Mouse (Mus musculus) heart, adult 2 months (tissue): ENCODE data around the gene Bend4. TPM values are rescaled to one million over a fixed set of nuclear protein-coding genes. Genes with fewer than 3 reads are reported as not detected.

ENCODE experiments used
- DNase-seq, 2 experiments: peaks; one replicate each; pipeline ENCODE4 v3.0.0; 2021
- H3K27ac ChIP-seq: fragments of 200-600 bp; 2 replicates; pipeline ENCODE4 v1.8.1; 2022
- H3K27me3 ChIP-seq: fragments of 200-500 bp; 2 replicates; pipeline ENCODE4 v1.6.1; 2012; ENCODE audit warnings: mild to moderate bottlenecking, low read length, inconsistent platforms, mixed read lengths; ENCODE audit not compliant: control insufficient read depth, insufficient read depth
- H3K36me3 ChIP-seq: fragments of 200-500 bp; 2 replicates; pipeline ENCODE4 v1.6.1; 2012; ENCODE audit warnings: low read length, inconsistent platforms; ENCODE audit not compliant: control insufficient read depth, insufficient read depth
- H3K4me1 ChIP-seq: fragments of 200-500 bp; 2 replicates; pipeline ENCODE4 v1.6.1; 2011; ENCODE audit warnings: low read length; ENCODE audit not compliant: control insufficient read depth, insufficient read depth
- H3K4me3 ChIP-seq: fragments of 200-600 bp; 2 replicates; pipeline ENCODE4 v1.8.1; 2022
- H3K79me2 ChIP-seq: fragments of 200-500 bp; replicated peaks from 2 replicates; pipeline ENCODE4 v1.6.1; 2012; ENCODE audit warnings: mild to moderate bottlenecking, inconsistent platforms, low read length, moderate library complexity, mixed read lengths; ENCODE audit not compliant: control insufficient read depth, insufficient read depth
- H3K9ac ChIP-seq: fragments of 200-500 bp; 2 replicates; pipeline ENCODE4 v1.6.1; 2012; ENCODE audit warnings: low read depth, mild to moderate bottlenecking, control low read depth, inconsistent platforms, low read length, mixed read lengths
- CTCF ChIP-seq: fragments of 200-600 bp; IDR thresholded peaks from 2 replicates; pipeline ENCODE4 v1.8.1; 2022; ENCODE audit warnings: antibody characterized with exemption, mild to moderate bottlenecking, moderate library complexity
- EP300 ChIP-seq: fragments of 200-500 bp; IDR thresholded peaks from 2 replicates; pipeline ENCODE4 v1.6.1; 2011; ENCODE audit warnings: low read depth, low read length, control low read depth; ENCODE audit not compliant: insufficient read depth
- POLR2A ChIP-seq: fragments of 200-500 bp; IDR thresholded peaks from 2 replicates; pipeline ENCODE4 v1.6.1; 2011; ENCODE audit warnings: mild to moderate bottlenecking, low read depth, low read length, control low read depth; ENCODE audit not compliant: insufficient read depth
- WGBS: fragments of 180-500 bp; shearing (Covaris S2); methylation state at CpG from one replicate; pipeline ENCODE4 v1.1.7; 2018; 5-methylcytosine and 5-hydroxymethylcytosine counted together
- intact Hi-C: fragments of 180-260 bp; cut with DNase I; formaldehyde crosslinking; loops from one replicate; pipeline ENCODE4 v1.15.1; 2025
- long read RNA-seq: library from polyadenylated mRNA; stranded (forward); transcript quantifications from one replicate; pipeline ENCODE4 v2.0.0, GENCODE M21; 2021
- polyA plus RNA-seq: library from polyadenylated mRNA; depleted of rRNA; stranded (reverse); fragments of >200 nt; gene quantifications from 2 replicates; pipeline ENCODE4 v1.2.3, GENCODE M21; 2012; rRNA removed
- total RNA-seq, 2 experiments: library from RNA; stranded (reverse); gene quantifications; 2 replicates each; pipeline ENCODE4 v1.2.3; 2021

Gene Bend4
- total RNA-seq (1 to 10 TPM; 2.4 TPM), polyA plus RNA-seq (0.88 and 1.00 TPM in 2 replicates)
- long read RNA-seq, partial matches to known transcripts: 0 of 1 reads
- long read RNA-seq, other reads (novel, unspliced or antisense): 1 of 1 reads

DNA sequence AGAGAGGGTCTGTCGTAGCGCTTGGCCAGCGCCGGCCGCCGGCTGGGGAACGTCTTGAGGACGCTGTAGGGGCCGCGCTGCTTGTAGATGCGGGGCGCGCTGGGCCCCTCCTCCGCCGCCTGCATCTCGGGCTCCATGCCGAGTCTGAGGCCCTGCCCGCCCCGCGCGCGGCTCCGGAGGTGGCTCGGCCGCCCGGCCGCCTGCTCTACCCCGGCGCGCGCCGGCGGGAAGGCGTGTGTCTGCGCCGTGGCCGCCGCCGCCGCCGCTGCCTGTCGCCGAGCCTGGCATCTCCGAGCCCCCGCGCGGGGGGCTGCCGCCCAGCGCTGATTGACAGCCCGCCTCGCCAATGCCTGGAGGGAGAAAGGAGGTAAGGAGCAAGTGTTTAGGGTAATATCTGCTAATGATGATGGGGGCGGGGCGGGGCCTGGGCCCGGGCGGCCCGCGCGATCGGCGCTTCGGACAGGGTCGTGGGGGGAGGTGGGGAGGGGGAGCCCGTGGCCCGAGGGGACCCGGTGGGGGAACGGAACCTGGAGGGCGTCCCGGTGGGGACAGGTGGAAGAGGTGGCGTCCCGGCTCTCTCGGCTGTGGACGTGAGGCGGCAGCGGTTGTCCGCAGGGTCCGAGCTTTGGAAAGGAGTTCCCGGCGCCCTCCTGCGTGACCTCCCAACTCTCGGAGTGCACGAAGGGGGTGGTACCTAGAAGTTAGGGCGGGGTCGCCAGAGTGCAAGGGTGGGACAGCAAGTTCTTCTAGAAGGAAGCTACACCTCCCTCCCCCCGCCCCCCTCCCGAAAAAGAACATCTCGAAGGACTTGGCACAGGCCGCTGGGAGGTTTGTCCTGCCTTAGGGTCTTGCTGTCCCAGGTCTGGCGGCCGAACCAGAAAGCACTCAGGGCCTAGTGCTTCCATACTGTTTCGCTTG is at the start of gene Bend4:
Bend4 (minus strand) TSS at position 868 of the 918 bp plus-strand sequence.
- Histone ChIP-seq H3K9ac (peak within 1 kb of the TSS; percentile 61), H3K79me2 (no peaks in the 10 kb centered on the region), H3K27me3 (peaks cover 5% of the 10 kb centered on the region; the same call in 1 of the 2 replicates), H3K4me1 (no peaks in the 10 kb centered on the region), H3K36me3 (no peaks in the 10 kb centered on the region), H3K27ac (no peak within 1 kb of the TSS), H3K4me3 (peak within 1 kb of the TSS; percentile 62)
- 3% methylated on average over 78 of the region's 90 CpGs for WGBS
- TF ChIP-seq EP300: no peak
- TF ChIP-seq CTCF: no peak
- peak; percentile 74 to 82 for DNase-seq
- intact Hi-C loops: loop anchor here (5.0 kb wide), 1 partner anchor 165 kb away; the partner anchor contains the start of gene Tmem33

DNA sequence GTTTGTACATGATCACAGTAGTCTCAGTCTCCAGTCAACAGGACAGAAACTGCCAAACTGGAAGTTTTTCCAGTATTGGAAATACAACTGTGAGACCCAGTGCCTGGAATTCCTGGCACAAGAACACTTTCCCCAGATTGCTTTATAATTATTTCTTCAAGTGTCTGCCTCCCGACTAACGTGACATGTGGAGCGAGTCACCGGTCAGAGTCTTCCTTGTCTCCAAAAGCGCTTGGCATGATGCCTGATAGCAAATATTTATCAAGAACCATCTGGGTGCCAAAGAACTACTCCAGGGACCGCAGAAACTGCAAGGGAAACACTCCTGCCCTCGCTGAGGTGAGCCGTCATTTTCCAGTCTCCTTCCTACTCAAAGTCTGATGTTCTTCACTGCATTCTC is 45.6 kb upstream of the Bend4 start:
- Histone ChIP-seq H3K27ac (no peak overlapping the region), H3K36me3 (no peaks in the 10 kb centered on the region), H3K27me3 (no peaks in the 10 kb centered on the region; the same call in 1 of the 2 replicates), H3K9ac (no peak overlapping the region), H3K4me3 (no peak overlapping the region), H3K4me1 (no peaks in the 10 kb centered on the region), H3K79me2 (no peaks in the 10 kb centered on the region)
- DNase-seq: no peak
- TF ChIP-seq EP300: no peak
- no peak for TF ChIP-seq POLR2A
- no peak for TF ChIP-seq CTCF
- 27% methylated on average over 8 of the region's 8 CpGs for WGBS
- intact Hi-C loops: no loop called here

DNA sequence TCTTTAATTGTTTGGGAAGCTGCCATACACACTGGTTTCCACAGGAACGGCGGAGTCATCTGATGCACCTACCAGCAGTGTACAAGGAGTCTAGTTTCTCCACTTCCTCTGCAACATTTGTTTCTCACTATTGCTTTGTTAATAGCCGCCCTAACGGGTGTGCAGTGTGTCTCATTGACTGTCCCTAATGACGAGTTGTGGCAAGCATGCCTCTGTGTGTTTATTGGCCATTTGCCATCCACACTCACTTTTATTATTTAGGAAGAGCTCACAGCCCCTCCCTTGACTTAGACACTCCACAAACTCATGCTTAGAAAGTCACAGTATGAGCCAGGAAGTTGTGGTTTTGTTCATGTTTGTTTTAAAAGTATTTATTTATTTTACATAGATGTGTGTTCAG is 45.0 kb upstream of the Bend4 start:
- Histone ChIP-seq H3K79me2 (no peaks in the 10 kb centered on the region), H3K4me3 (no peak overlapping the region), H3K9ac (no peak overlapping the region), H3K36me3 (no peaks in the 10 kb centered on the region), H3K4me1 (no peaks in the 10 kb centered on the region), H3K27ac (no peak overlapping the region), H3K27me3 (no peaks in the 10 kb centered on the region; the same call in 1 of the 2 replicates)
- TF ChIP-seq CTCF (no peak), EP300 (no peak), POLR2A (no peak)
- DNase-seq: no peak
- WGBS: 39% methylated on average over 5 of the region's 5 CpGs
- intact Hi-C loops: no loop called here

DNA sequence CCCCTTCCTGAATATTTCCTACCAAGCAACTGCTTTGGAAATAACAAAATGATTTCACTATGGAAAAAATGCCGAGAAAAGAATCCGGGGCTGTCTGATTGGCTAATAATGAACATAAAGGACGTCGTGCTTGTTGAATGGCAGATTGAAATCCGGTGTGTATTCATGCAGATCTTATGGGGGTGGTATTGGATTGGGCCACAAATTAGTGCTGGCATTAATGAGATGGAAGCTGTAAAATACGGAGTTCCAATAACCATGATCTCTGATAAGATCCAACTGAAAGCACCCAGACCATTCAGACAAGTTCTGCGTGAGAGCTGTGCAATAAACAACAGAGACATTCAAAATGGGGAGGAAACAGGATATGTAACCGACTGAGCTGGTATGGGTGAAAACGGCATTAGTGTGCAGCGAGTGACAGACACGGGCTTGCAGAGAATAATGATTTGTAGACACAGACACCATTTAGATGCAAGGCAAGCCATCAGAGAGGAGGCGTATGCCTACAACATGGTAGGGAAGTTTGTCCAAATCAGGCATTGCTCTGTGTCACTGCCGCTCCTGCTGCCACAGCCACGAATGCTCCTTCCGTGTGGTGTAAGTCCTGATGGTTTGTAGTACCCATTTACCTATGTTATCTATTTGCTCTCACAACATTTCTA is 38.9 kb upstream of the Bend4 start:
- Histone ChIP-seq H3K36me3 (no peaks in the 10 kb centered on the region), H3K4me1 (no peaks in the 10 kb centered on the region), H3K9ac (no peak overlapping the region), H3K27me3 (no peaks in the 10 kb centered on the region), H3K4me3 (no peak overlapping the region), H3K27ac (no peak overlapping the region), H3K79me2 (no peaks in the 10 kb centered on the region)
- DNase-seq: no peak
- TF ChIP-seq CTCF (no peak), POLR2A (no peak)
- WGBS: 64% methylated on average over 15 of the region's 15 CpGs
- intact Hi-C loops: no loop called here

DNA sequence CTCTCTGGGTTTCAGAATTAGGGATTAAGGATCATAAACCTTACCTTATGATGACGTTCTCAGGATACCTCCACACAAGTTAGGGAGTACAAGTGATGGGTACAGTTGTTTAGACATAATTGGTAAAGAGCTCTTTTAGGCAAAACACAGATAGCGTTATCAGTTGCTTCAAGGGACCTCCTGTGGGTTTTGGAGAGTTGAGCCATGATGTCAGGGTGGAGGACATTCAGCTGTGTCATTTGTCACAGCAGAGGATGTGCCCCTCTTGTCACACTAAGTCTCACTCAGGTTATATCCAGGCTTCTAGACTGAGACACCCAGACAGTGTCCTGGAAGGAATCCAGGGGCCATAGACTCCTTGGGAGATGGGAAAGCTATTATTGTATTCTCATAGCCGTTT is 36.8 kb upstream of the Bend4 start:
- WGBS: 60% methylated on average over 3 of the region's 3 CpGs
- DNase-seq: no peak

DNA sequence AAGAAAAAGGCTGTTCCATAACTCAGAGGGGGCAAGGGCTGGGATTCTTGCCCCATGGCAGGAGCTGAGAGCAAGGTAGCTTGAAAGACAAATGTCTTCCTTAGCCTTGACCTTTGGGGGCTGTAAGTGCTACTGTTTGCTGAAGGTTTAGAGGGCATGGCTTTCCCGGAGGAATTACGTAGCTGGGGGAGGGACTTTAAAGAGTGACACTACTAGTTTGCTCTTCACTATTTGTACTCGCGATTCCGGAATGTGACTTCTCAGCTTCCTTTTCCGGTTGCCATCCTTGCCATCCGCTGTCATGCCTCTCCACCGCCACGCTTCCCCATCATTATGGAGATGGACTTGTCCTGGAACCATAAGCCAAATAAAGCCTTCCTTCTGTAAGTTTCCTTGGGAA is 35.5 kb upstream of the Bend4 start:
- no peak for DNase-seq
- Histone ChIP-seq H3K79me2 (no peaks in the 10 kb centered on the region), H3K27ac (no peak overlapping the region), H3K4me3 (no peak overlapping the region), H3K27me3 (no peaks in the 10 kb centered on the region), H3K4me1 (no peaks in the 10 kb centered on the region), H3K36me3 (no peaks in the 10 kb centered on the region), H3K9ac (no peak overlapping the region)
- TF ChIP-seq EP300 (no peak), CTCF (no peak), POLR2A (no peak)
- WGBS: 94% methylated on average over 9 of the region's 9 CpGs
- intact Hi-C loops: no loop called here

More for the DNA sequence above, 36.8 kb upstream of the Bend4 start:
- Histone ChIP-seq H3K4me1 (no peaks in the 10 kb centered on the region), H3K36me3 (no peaks in the 10 kb centered on the region), H3K4me3 (no peak overlapping the region), H3K27ac (no peak overlapping the region), H3K9ac (no peak overlapping the region), H3K27me3 (no peaks in the 10 kb centered on the region), H3K79me2 (no peaks in the 10 kb centered on the region)
- TF ChIP-seq EP300 (no peak), CTCF (no peak), POLR2A (no peak)
- intact Hi-C loops: no loop called here
